Mouse (Mus musculus) gastrocnemius, postnatal 25 days (tissue): ENCODE data around the gene Dnmt3a. TPM values are rescaled to one million over a fixed set of nuclear protein-coding genes. Genes with fewer than 3 reads are reported as not detected.

Experiments used
- DNase-seq: peaks from one replicate; pipeline ENCODE4 v3.0.0; 2022
- total RNA-seq, 2 experiments: library from RNA; stranded (reverse); gene quantifications; 1 replicate in 1 of 2; 2 replicates in 1 of 2; pipeline ENCODE4 v1.2.3; 2021

Dnmt3a gene
- total RNA-seq, 2 experiments from 2014 or later: 107 to 110 TPM

GRCm38 (mm10) chr12:3884892-3885493 lies 79.2 kb downstream of the Dnmt3a start:
- DNase-seq: no peak

DNA sequence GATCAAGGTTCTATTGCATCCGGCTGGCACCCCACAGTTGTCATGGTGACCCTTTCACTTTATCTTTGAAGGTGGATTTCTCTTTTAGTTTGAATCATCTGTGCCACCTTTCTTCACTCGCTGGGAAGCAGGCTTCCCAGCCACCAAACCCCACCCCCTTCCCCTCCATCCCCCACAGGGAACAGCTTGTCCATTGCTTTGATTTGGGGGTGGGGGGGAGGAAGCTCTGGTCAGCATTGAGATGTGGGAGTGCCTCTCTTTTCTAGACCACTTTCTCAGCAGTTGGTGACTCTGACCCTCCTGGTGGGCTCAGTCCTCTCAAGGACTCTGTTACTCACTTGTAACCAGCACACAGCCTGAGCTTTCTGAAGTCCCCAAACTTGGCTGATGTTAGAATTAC lies 80.8 kb downstream of the Dnmt3a start:
- DNase-seq: no peak

GRCm38 (mm10) chr12:3887515-3888325 lies 81.9 kb downstream of the Dnmt3a start:
- no peak for DNase-seq

- DNase-seq: no peak
These were observed 84.2 kb downstream of the Dnmt3a start for GRCm38 (mm10) chr12:3889875-3890635.

DNA sequence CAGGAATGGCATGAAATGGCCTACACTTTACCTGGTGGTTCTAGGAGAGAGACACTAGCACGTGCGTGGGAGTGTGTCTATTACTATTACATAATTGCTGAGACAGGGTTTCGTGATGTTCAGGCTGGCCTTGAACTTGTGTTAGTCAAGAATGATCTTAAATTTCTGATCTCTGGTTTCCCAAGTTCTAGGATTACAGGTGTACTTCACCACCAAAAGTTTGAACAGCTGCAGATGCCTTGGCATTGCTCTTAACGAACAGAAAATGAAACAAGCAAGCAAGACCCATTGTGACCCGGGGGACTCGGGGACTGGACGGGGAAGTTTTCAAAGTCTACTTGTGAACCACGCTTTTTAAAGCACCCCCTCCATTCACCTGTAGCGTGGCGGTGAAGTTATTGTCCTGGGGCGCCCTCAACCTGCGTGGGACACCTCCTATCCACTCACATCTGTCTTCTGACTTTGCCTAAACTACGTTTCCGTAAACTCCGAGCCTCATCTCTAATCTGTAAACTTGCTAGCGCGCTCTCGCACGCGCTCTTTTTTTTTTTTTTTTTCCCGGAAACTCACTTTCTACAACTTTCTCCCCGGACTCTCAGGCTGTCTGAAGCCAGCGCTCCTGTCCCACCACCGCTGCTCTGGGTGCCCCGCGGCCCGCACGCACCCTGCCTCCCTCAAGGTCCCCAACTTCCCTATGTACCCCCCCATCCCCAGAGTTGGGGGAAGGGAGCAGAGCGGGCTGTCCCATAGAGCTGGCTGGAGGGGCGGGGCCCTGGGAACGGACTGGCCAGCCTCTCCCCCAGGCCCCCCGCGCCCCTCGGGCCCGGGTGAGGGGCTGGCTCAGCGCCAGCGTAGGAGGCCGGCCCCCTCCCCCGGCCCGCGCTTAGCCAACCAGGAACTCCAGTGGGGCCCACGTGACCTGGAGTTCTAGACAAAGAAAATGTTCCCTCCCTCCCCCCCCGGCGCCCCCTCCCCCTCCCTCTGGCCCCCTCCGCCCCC lies 85.2 kb downstream of the Dnmt3a start:
- no peak for DNase-seq

GRCm38 (mm10) chr12:3891779-3892239 lies 86.0 kb downstream of the Dnmt3a start:
- DNase-seq: no peak

DNA sequence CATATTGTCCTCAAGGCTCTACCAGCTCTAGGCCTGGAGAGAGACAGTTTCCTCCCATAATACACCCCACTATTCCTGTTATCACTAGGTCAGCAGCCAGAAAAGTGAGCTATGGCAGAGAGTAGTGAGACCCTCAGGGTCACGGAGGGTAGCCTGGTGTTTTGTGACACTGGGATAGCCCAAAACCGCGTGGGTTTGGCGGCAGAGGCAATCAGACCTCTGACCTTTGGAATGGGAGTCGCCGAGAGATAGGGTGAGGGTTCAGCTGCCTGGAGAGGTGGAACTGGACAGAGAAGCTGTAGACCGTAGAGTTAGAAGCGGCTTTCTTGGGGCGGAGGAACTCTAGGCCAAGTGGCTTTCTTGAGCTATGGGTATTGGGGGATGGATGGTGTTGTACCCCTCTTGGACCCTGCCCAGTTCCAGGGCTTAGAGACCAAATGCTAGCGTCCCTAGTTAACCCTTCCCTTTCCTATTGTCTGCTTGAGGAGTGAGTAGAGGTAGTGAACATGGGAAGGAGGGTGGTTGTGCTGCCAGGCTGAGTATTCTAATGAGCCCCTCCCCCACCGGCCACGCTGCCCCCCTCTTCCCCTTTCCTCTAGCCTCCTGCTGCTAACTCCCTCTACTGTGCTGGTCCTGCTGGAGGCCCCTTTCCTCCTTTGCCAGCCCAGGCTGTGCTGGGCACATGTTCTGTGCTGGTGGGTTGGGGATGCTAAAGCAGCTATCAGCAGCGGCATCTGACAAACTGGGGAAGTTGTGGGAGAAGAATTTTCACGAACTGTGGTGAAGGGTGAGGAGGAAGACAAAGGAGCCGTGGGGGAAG lies 86.6 kb downstream of the Dnmt3a start:
- DNase-seq: no peak

DNA sequence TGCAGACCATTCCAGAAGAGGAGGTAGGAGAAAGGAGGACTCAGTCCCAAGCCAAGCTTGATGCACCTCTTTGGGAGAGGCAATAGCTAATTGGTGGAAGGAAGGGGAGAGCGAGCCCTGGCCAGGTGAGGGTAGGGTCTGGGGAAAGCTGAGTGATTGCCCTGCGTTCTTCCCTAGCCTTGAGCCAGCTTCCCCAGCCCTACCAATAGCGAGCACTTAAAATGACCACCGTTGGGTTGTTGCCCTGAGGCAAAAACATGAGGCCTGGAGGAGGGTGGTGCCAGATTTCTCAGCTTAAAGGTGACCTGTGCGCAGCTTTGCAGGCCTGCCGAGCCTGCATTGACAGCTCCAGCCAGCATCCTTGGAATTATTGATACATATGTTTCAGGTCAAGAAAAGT lies 87.5 kb downstream of the Dnmt3a start:
- no peak for DNase-seq

GRCm38 (mm10) chr12:3894525-3894924 lies 88.7 kb downstream of the Dnmt3a start:
- DNase-seq: no peak

GRCm38 (mm10) chr12:3897057-3897545 lies 91.3 kb downstream of the Dnmt3a start:
- no peak for DNase-seq

DNA sequence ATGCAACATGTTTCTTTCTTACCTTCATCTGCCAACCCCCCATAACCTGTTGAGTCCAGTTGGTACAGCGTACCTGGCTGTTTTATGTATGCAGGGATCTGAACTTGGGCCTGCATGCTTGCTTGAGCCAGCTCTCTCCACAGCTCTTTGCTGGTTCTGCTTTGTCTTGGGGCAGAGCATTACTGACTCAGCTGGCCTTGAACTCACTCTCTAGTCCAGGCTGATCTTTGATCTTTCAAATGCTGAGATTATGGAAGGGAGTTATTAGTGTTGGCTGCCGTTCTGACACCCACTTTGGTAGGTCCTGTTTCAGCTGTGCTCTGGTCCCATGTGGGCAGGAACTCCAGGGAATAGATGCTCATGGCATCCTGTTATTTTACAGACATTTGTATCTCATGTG lies 93.0 kb downstream of the Dnmt3a start:
- no peak for DNase-seq

DNA sequence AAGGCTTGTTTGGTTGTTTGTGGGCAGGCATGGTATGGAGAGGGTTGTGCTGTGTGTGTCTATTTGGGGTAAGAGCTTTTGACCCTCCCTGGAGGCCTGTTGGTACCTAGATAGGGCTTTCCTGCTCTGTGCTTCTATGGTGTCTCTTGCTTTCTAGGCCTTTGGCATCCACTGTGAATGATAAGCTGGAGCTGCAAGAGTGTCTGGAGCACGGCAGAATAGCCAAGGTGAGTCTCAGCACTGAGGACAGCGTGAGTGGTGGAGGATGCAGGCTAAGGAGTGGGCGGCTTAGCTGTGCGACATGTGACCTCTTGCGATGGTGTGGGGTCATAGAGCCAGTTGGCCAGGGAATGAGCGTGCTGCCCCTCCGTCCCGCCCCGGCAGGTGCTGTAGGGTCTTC lies 99.6 kb downstream of the Dnmt3a start:
- DNase-seq: no peak

DNA sequence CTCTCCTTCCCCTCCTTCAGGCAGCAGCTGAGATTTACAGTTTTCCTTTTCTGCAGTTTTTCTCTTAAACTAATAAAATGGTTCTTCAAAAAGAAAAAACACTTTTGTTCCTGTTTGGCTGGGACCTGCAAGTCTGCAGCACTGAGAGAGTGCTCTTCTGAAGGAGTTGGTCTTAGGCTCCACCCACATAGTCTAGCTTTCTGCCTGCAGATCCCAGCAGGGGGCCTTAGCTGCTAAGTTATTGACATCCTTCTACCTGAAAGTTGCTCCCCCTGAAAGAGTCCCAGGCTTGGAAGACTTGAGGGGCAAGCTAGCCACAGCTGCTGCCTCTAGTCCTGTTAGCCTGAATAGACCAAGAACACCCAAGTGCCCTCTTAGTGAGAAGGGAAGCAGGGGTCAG lies 100.5 kb downstream of the Dnmt3a start:
- DNase-seq: no peak

- DNase-seq: no peak
These were observed 101.2 kb downstream of the Dnmt3a start for GRCm38 (mm10) chr12:3907008-3907407.

DNA sequence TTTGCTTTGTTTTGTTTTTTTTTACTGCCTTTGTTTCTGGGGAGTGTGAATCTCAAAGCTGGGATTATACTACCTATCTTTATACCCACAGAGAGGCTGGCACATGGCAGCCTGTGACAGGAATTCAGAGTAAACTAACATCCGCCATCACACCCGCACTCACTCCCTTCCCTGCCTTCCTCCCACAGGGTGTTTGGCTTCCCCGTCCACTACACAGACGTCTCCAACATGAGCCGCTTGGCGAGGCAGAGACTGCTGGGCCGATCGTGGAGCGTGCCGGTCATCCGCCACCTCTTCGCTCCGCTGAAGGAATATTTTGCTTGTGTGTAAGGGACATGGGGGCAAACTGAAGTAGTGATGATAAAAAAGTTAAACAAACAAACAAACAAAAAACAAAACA lies 101.6 kb downstream of the Dnmt3a start:
- no peak for DNase-seq

DNA sequence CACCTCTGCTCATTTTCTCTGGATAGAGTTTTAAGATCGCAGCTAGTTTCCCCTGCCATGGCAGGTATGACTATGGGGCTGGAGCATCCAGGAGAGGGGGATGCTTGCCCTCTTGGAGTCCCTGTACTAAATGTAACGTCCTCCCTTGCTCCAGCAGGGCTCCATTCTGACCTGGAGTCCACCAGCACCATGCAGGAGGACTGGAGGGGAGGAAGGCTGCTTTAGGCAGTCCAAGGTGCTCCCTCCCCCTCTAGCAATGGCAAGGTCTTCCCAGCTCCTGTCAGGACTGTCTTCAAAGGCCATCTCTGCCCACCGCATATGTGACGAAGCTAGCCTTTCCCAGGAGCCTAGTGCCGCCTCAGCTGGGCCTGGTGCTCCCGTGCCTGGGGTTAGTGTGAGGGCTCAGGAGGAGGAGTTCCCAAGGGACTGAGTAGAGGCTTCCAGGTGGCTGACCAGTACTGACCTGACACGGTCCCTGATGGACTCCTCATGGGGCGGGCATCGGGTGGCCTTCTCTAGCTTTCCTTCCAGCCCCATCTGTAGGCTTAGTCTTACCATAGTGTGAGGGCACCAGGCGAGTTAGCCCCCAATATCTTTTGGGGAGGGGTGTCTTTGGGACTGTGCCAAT lies 104.8 kb downstream of the Dnmt3a start:
- no peak for DNase-seq

DNA sequence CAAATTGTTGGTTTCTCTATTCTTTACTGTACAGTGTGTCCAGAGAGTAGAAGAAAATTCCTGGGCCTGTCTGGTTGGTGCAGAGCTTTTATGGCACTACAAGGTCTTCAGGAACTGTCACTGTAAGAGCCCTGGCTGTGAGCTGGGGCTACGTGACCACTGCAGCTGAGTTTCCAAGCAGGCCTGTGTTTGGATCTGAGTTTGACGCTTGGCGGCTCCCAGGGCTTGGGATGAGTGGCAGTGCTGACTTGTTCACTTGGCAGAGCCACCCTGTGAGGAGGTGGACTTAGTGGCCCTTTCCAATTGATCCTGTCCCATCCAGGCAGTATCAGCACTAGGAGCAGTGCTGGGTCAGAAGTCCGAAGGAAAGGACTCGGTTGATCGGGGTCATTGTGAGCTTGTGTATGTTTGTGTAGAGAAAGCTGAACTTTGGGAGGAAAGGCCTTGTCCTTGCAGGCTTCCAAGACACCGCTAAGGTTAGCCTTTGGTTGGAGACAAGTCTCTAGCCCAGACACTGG lies 106.1 kb downstream of the Dnmt3a start:
- DNase-seq: no peak

GRCm38 (mm10) chr12:3915852-3916251 lies 110.0 kb downstream of the Dnmt3a start:
- DNase-seq: no peak

GRCm38 (mm10) chr12:3917668-3918341 lies 112.0 kb downstream of the Dnmt3a start:
- DNase-seq: no peak
